Mouse (Mus musculus): ENCODE data around the gene Abcc9. TPM values are rescaled to one million over a fixed set of nuclear protein-coding genes. Genes with fewer than 3 reads are reported as not detected.

Gene Abcc9
- polyA plus RNA-seq, 1 experiment: 0.36 TPM

DNA sequence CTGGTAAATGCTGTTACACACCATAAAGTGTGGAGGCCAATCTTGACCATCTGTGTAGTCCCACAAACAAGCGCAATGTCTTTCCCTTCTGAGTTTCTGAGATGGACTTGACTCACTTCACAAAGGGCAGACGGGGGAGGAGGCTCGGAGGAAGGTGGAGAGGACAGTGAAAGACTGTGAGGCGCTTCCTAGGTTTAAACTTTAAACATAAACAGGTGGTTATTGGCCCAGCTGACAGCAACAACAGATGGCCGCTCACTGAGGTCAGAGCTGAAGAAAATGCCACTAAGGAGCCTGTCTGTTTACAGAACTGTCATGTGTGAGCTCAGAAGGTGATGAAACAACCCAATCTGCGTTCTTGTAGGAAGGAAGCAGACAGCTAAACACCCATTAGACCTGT is 78.8 kb downstream of the Abcc9 start:
- H3ac ChIP-seq (ENCODE audit: control insufficient read depth, insufficient read length): no peak overlapping the region
- no peak overlapping the region for H3K4me3 ChIP-seq
- H3K4me2 ChIP-seq (ENCODE audit: low read depth): no peak overlapping the region
- H3K27me3 ChIP-seq (ENCODE audit: control insufficient read depth, insufficient read depth, insufficient read length): no peaks in the 10 kb centered on the region
- no peak for TF ChIP-seq MYOG (IDR thresholded peaks at IDR 0.05; ENCODE audit: control insufficient read depth in 1 of 3, insufficient read depth in 1 of 3, insufficient read length in 2 of 3, low read depth in 2 of 3)
- no peak for TF ChIP-seq MAX (IDR thresholded peaks at IDR 0.05; ENCODE audit: low read depth)
- TF ChIP-seq E2F4 (IDR thresholded peaks at IDR 0.05; ENCODE audit: insufficient read depth): no peak
- TF ChIP-seq POLR2AphosphoS2 (IDR thresholded peaks at IDR 0.05; ENCODE audit: insufficient read length, low read depth): no peak
- TF ChIP-seq TCF12 (IDR thresholded peaks at IDR 0.05; ENCODE audit: insufficient read depth, poor library complexity, severe bottlenecking): no peak
- TF ChIP-seq REST (IDR thresholded peaks at IDR 0.05; ENCODE audit: insufficient read depth, insufficient read length): no peak
- TF ChIP-seq SRF (IDR thresholded peaks at IDR 0.05; ENCODE audit: control insufficient read depth, insufficient read length, low read depth): no peak
- no peak for TF ChIP-seq POLR2A (IDR thresholded peaks at IDR 0.05; ENCODE audit: insufficient read length, low read depth)
- no peak for TF ChIP-seq USF1 (IDR thresholded peaks at IDR 0.05; ENCODE audit: low read depth)
- TF ChIP-seq TCF3 (IDR thresholded peaks at IDR 0.05; ENCODE audit: insufficient read length, low read depth): no peak
- TF ChIP-seq CEBPB (IDR thresholded peaks at IDR 0.05; ENCODE audit: insufficient read depth, poor library complexity, severe bottlenecking): no peak
- no peak for TF ChIP-seq MYOD1 (IDR thresholded peaks at IDR 0.05; ENCODE audit: control insufficient read depth in 1 of 3, insufficient read length in 2 of 3, low read depth in 2 of 3)
- H3K79me2 ChIP-seq (ENCODE audit: control insufficient read depth, insufficient read depth): no peaks in the 10 kb centered on the region
- H3K36me3 ChIP-seq (ENCODE audit: control insufficient read depth, insufficient read depth): no peaks in the 10 kb centered on the region

DNA sequence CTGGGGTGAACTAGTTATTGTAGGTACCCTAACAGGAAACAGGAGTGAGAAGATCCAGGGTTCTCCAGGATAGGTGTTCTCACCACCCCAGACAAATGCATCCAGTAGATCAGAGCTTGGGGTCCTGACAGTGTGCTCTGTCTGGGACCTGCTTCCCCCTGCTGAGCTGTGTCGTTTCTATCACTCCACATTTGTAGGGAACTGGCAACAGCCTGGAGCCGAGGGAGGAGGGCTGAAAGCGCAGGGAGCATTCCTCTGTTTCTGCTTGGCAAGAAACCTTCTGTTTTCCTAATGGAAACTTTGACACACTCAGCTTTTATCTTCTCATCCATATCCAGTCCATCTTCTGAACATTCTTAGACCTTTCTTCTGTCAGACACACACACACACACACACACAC is 85.5 kb downstream of the Abcc9 start:
- H3K4me3 ChIP-seq: no peak overlapping the region
- no peak overlapping the region for H3ac ChIP-seq (ENCODE audit: control insufficient read depth, insufficient read length)
- H3K36me3 ChIP-seq (ENCODE audit: control insufficient read depth, insufficient read depth): no peaks in the 10 kb centered on the region
- TF ChIP-seq CEBPB (IDR thresholded peaks at IDR 0.05; ENCODE audit: insufficient read depth, poor library complexity, severe bottlenecking) (no peak), MYOD1 (IDR thresholded peaks at IDR 0.05; ENCODE audit: control insufficient read depth in 1 of 3, insufficient read length in 2 of 3, low read depth in 2 of 3) (no peak), MYOG (IDR thresholded peaks at IDR 0.05; ENCODE audit: control insufficient read depth in 1 of 3, insufficient read depth in 1 of 3, insufficient read length in 2 of 3, low read depth in 2 of 3) (no peak), MAX (IDR thresholded peaks at IDR 0.05; ENCODE audit: low read depth) (no peak), TCF3 (IDR thresholded peaks at IDR 0.05; ENCODE audit: insufficient read length, low read depth) (no peak), POLR2AphosphoS2 (IDR thresholded peaks at IDR 0.05; ENCODE audit: insufficient read length, low read depth) (no peak), REST (IDR thresholded peaks at IDR 0.05; ENCODE audit: insufficient read depth, insufficient read length) (no peak), USF1 (IDR thresholded peaks at IDR 0.05; ENCODE audit: low read depth) (no peak), POLR2A (IDR thresholded peaks at IDR 0.05; ENCODE audit: insufficient read length, low read depth) (no peak), SRF (IDR thresholded peaks at IDR 0.05; ENCODE audit: control insufficient read depth, insufficient read length, low read depth) (no peak), E2F4 (IDR thresholded peaks at IDR 0.05; ENCODE audit: insufficient read depth) (no peak), TCF12 (IDR thresholded peaks at IDR 0.05; ENCODE audit: insufficient read depth, poor library complexity, severe bottlenecking) (no peak)
- no peaks in the 10 kb centered on the region for H3K79me2 ChIP-seq (ENCODE audit: control insufficient read depth, insufficient read depth)
- no peak overlapping the region for H3K4me2 ChIP-seq (ENCODE audit: low read depth)
- no peaks in the 10 kb centered on the region for H3K27me3 ChIP-seq (ENCODE audit: control insufficient read depth, insufficient read depth, insufficient read length)

DNA sequence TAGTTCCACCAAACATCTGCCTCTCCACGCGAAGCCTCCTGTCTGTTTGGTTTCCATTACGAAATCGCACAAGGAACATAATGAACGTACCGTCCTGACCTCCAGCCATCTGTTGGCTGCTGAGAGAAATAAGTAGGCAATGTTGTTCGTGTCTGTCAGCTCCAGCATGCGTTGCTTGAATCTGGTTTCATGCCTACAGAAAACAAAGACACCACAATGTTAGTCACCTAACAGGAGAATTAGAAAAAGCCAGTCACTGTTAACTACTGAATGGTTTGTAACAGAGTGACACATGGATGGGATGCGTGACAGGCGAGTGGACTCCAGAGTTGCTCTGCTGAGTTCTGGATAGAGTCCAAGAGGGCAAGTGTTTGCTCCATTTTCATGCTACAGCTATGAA is 87.8 kb downstream of the Abcc9 start:
- H3K27me3 ChIP-seq (ENCODE audit: control insufficient read depth, insufficient read depth, insufficient read length): no peaks in the 10 kb centered on the region
- no peaks in the 10 kb centered on the region for H3K36me3 ChIP-seq (ENCODE audit: control insufficient read depth, insufficient read depth)
- TF ChIP-seq TCF3 (IDR thresholded peaks at IDR 0.05; ENCODE audit: insufficient read length, low read depth): no peak
- no peak for TF ChIP-seq MYOG (IDR thresholded peaks at IDR 0.05; ENCODE audit: control insufficient read depth in 1 of 3, insufficient read depth in 1 of 3, insufficient read length in 2 of 3, low read depth in 2 of 3)
- TF ChIP-seq USF1 (IDR thresholded peaks at IDR 0.05; ENCODE audit: low read depth): no peak
- TF ChIP-seq POLR2AphosphoS2 (IDR thresholded peaks at IDR 0.05; ENCODE audit: insufficient read length, low read depth): no peak
- TF ChIP-seq TCF12 (IDR thresholded peaks at IDR 0.05; ENCODE audit: insufficient read depth, poor library complexity, severe bottlenecking): no peak
- TF ChIP-seq E2F4 (IDR thresholded peaks at IDR 0.05; ENCODE audit: insufficient read depth): no peak
- H3K4me2 ChIP-seq (ENCODE audit: low read depth): no peak overlapping the region
- no peak overlapping the region for H3ac ChIP-seq (ENCODE audit: control insufficient read depth, insufficient read length)
- no peaks in the 10 kb centered on the region for H3K79me2 ChIP-seq (ENCODE audit: control insufficient read depth, insufficient read depth)
- no peak overlapping the region for H3K4me3 ChIP-seq

DNA sequence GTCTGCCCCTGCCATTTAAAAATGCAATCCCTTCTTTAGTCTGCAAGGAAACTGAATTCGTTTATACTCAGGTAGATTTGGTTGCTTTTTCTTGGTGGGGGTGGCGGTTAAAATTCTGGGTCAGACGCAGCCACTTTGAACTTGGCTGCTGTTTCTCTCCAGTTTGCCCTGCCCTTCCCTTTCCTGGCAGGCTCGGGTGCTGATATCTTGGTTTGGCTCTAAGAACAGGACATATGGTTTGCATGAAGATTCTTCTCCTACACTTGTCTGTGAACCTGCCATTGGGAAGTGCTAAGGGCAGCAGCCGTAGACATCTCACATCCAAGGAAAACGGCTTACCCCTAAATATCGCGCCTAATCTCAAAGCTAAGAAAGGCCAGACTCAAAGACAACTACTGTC is 89.7 kb downstream of the Abcc9 start:
- TF ChIP-seq CEBPB (IDR thresholded peaks at IDR 0.05; ENCODE audit: insufficient read depth, poor library complexity, severe bottlenecking): no peak
- TF ChIP-seq POLR2AphosphoS2 (IDR thresholded peaks at IDR 0.05; ENCODE audit: insufficient read length, low read depth): no peak
- no peak for TF ChIP-seq TCF3 (IDR thresholded peaks at IDR 0.05; ENCODE audit: insufficient read length, low read depth)
- no peak for TF ChIP-seq SRF (IDR thresholded peaks at IDR 0.05; ENCODE audit: control insufficient read depth, insufficient read length, low read depth)
- TF ChIP-seq E2F4 (IDR thresholded peaks at IDR 0.05; ENCODE audit: insufficient read depth): no peak
- no peak for TF ChIP-seq MYOG (IDR thresholded peaks at IDR 0.05; ENCODE audit: control insufficient read depth in 1 of 3, insufficient read depth in 1 of 3, insufficient read length in 2 of 3, low read depth in 2 of 3)
- no peak for TF ChIP-seq TCF12 (IDR thresholded peaks at IDR 0.05; ENCODE audit: insufficient read depth, poor library complexity, severe bottlenecking)
- no peak for TF ChIP-seq MYOD1 (IDR thresholded peaks at IDR 0.05; ENCODE audit: control insufficient read depth in 1 of 3, insufficient read length in 2 of 3, low read depth in 2 of 3)
- no peak for TF ChIP-seq POLR2A (IDR thresholded peaks at IDR 0.05; ENCODE audit: insufficient read length, low read depth)
- no peak for TF ChIP-seq REST (IDR thresholded peaks at IDR 0.05; ENCODE audit: insufficient read depth, insufficient read length)
- no peaks in the 10 kb centered on the region for H3K27me3 ChIP-seq (ENCODE audit: control insufficient read depth, insufficient read depth, insufficient read length)
- no peak overlapping the region for H3K4me3 ChIP-seq
- H3K79me2 ChIP-seq (ENCODE audit: control insufficient read depth, insufficient read depth): no peaks in the 10 kb centered on the region
- H3K4me2 ChIP-seq (ENCODE audit: low read depth): no peak overlapping the region
- H3K36me3 ChIP-seq (ENCODE audit: control insufficient read depth, insufficient read depth): no peaks in the 10 kb centered on the region
- H3ac ChIP-seq (ENCODE audit: control insufficient read depth, insufficient read length): no peak overlapping the region
